ENCODE assay signal across 9 mouse cellular contexts in the genomic region with DNA sequence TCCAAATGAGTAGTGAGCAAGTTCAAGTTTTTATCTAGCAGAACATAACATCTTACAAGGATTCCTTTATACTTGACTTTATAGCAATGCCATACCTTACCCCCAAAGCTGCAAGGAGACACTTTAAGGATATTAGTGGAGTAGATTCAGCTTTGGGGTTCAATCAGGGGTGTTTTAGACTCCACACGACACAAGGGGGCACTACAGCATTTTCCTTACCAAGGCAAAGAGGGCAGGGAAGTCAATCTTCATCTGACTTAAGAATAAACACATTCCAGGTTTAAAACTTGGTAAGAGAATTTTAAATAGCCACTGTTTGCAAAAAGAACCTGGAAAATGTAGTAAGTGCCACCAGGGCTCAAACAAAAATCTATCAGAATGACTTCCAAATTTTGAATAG. TPM values are rescaled to one million over a fixed set of nuclear protein-coding genes. Genes with fewer than 3 reads are reported as not detected.
DNase-seq lines count a peak whose midpoint lies in the region; ATAC-seq and TF ChIP-seq lines count a peak whose summit lies in the region.
"Had no signal": no experiment of that assay in that cellular context is flagged by ENCODE, and none has a peak within 500 bp of the region (broad histone marks: within the 10 kb centered on the region; RNA-seq: fewer than 3 reads in every experiment).

No protein-coding gene starts in this region.

- 5% methylated on average over 1 of the region's 1 CpGs for WGBS in kidney, postnatal 0 days

- TF ChIP-seq CTCF in left cerebral cortex, adult 2 months (IDR thresholded peaks at IDR 0.05), result peak; percentile 44
- peak; percentile 63 for TF ChIP-seq CTCF in kidney, postnatal 0 days (IDR thresholded peaks at IDR 0.05; ENCODE audit: low read depth)

- H3K9ac ChIP-seq in kidney, postnatal 0 days (ENCODE audit: low read depth, low read length), result no peak overlapping the region
- H3K9ac ChIP-seq: embryonic facial prominence, embryonic 12.5 days had no signal

- no peak overlapping the region for H3K27ac ChIP-seq in left cerebral cortex, adult 2 months
- H3K27ac ChIP-seq in kidney, postnatal 0 days, result no peak overlapping the region
- H3K27ac ChIP-seq: embryonic facial prominence, embryonic 12.5 days had no signal

- no peak overlapping the region for H3K4me3 ChIP-seq in left cerebral cortex, adult 2 months
- no peak overlapping the region for H3K4me3 ChIP-seq in kidney, postnatal 0 days (replicated peaks; ENCODE audit: low read depth, low read length)
- H3K4me3 ChIP-seq: embryonic facial prominence, embryonic 12.5 days had no signal

- no peaks in the 10 kb centered on the region for H3K9me3 ChIP-seq in kidney, postnatal 0 days (replicated peaks; ENCODE audit: low read length)
- H3K9me3 ChIP-seq: embryonic facial prominence, embryonic 12.5 days had no signal

- intact Hi-C loops in left cerebral cortex, adult 2 months (cut with DNase I), result loop anchor here (1.0 to 5.0 kb wide), 2 partner anchors 9 to 605 kb away; no protein-coding TSS in a partner anchor

- ATAC-seq in kidney, postnatal 0 days (replicated peaks; ENCODE audit: low FRiP score, low read depth), result no peak
- no peak for ATAC-seq in activated CD4-positive, CD25-positive, alpha-beta regulatory T cell, adult 4 months

- no peak overlapping the region for H3K4me2 ChIP-seq in kidney, postnatal 0 days (ENCODE audit: low read length)
- H3K4me2 ChIP-seq: embryonic facial prominence, embryonic 12.5 days had no signal

- no peaks in the 10 kb centered on the region for H3K4me1 ChIP-seq in kidney, postnatal 0 days (replicated peaks; ENCODE audit: insufficient read depth, low read length)
- H3K4me1 ChIP-seq: embryonic facial prominence, embryonic 12.5 days had no signal

- DNase-seq in cerebellum, postnatal 14 days, result peak; percentile 15 to 35
- no peak for DNase-seq in cerebellum, adult 9-10 months
- DNase-seq in left cerebral cortex, adult 2 months (ENCODE audit: extremely low spot score in 1 of 2, low spot score in 2 of 2), result no peak
- no peak for DNase-seq in left cerebral cortex, adult 9 months (ENCODE audit: low spot score in 2 of 2)
- DNase-seq in R1 (ENCODE audit: low read depth, low spot score), result peak; percentile 3
- DNase-seq in kidney, postnatal 0 days (ENCODE audit: low spot score), result peak; percentile 52
- DNase-seq in cerebellum, adult 8-10 months, result no peak

- no peaks in the 10 kb centered on the region for H3K36me3 ChIP-seq in kidney, postnatal 0 days (ENCODE audit: insufficient read depth, low read length)
- H3K36me3 ChIP-seq: embryonic facial prominence, embryonic 12.5 days had no signal

- H3K27me3 ChIP-seq in kidney, postnatal 0 days (ENCODE audit: insufficient read depth, low read length), result no peaks in the 10 kb centered on the region
- H3K27me3 ChIP-seq: embryonic facial prominence, embryonic 12.5 days had no signal

RNA-seq across cellular contexts. Expression of a gene that starts 33.6 kb away (rescaled TPM):
- total RNA-seq in left cerebral cortex, adult 2 months (2021), result not detected
- not detected in 2 replicates for polyA plus RNA-seq in kidney, postnatal 0 days (2015; fragmentation: Nextera tagmentation; extraction: Ambion mirVana)
- polyA plus RNA-seq in activated CD4-positive, CD25-positive, alpha-beta regulatory T cell, adult 4 months (2017; shearing (Covaris generic)), result not detected
- polyA plus RNA-seq: embryonic facial prominence, embryonic 12.5 days had no signal

Comparison
In these comparisons a context has a peak if more than half of its experiments do, and no peak if none do; other contexts are left out.
1. DNase-seq: peak in cerebellum, postnatal 14 days (2 of 2), R1 (single experiment) and kidney, postnatal 0 days (single experiment); none in cerebellum, adult 9-10 months (single experiment), left cerebral cortex, adult 2 months (0 of 2), left cerebral cortex, adult 9 months (0 of 2) and cerebellum, adult 8-10 months (single experiment).